Mouse (Mus musculus): ENCODE results near the gene Mall. TPM values are rescaled to one million over a fixed set of nuclear protein-coding genes. Genes with fewer than 3 reads are reported as not detected.

Mall gene
- polyA plus RNA-seq, 1 experiment: 8.1 TPM

DNA sequence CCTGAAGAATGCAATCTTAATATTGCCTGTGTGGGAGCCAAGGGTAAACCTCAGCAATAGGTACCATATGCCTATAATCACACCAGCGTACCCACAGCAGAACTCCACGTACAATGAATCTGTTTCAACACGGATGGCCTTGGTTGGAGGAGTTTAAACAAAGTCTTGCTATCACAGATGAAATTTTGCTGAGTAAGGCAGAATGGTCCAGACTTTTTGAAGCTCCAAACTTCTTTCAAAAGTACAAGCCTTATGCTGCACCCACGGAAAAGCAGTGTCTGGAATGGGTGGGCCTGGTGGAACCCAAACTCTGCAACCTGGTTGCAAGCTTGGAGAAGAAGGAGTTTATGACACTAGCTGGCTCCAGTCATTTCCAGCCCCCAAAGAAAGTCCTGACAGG, 40.5 kb downstream of the Mall start:
- no peaks in the 10 kb centered on the region for H3K4me1 ChIP-seq (replicated peaks; ENCODE audit: control insufficient read depth, insufficient read depth, low read length)
- no peaks in the 10 kb centered on the region for H3K27me3 ChIP-seq (ENCODE audit: control insufficient read depth, insufficient read depth, low read length)
- H3K4me3 ChIP-seq (ENCODE audit: control insufficient read depth, insufficient read depth, low read length): no peak overlapping the region
- 90% methylated on average over 4 of the region's 4 CpGs for WGBS
- TF ChIP-seq CTCF (IDR thresholded peaks at IDR 0.05; ENCODE audit: borderline replicate concordance, control insufficient read depth, extremely low read depth, insufficient read depth, low read length, poor library complexity) (no peak), POLR2A (IDR thresholded peaks at IDR 0.05; ENCODE audit: control insufficient read depth, extremely low read depth, insufficient read depth, low read length, poor library complexity) (no peak)
- H3K27ac ChIP-seq (ENCODE audit: control insufficient read depth, insufficient read depth, low read length): no peak overlapping the region
- no peaks in the 10 kb centered on the region for H3K36me3 ChIP-seq (ENCODE audit: control insufficient read depth, insufficient read depth, low read length)
- no peak for DNase-seq

DNA sequence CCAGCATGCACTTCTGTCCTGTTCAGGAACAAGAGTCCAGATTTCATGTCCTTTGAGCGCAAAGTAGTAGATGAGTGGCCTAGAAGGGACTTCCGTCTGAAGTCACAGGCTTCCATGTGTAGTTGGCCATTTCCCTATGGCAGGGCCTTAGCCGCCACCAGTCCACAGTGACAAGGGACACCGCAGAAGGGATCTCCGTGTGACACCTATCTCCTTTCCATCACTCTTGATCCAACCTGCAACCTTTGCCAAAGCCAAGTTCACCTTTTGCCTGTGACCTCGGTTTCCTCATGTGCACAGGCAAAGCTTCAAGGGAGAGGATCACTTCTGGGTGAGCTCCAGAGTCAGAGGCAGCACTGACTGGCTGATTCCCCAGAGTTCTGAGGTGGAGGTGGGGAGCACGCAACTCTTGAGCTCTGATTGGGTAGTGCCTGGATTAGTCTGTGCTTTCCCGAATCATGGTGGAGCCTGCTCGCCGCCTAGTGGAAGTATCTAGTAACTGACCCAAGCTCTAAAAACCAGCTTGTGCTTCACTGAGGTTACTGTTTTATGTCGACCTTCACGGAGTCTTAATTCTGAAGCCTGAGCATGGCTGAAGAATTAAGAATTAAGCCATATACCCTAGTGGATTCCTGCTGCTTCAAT, 45.9 kb downstream of the Mall start:
- H3K27me3 ChIP-seq (ENCODE audit: control insufficient read depth, insufficient read depth, low read length): no peaks in the 10 kb centered on the region
- H3K36me3 ChIP-seq (ENCODE audit: control insufficient read depth, insufficient read depth, low read length): no peaks in the 10 kb centered on the region
- no peak overlapping the region for H3K4me3 ChIP-seq (ENCODE audit: control insufficient read depth, insufficient read depth, low read length)
- 43% methylated on average over 12 of the region's 12 CpGs for WGBS
- H3K27ac ChIP-seq (ENCODE audit: control insufficient read depth, insufficient read depth, low read length): no peak overlapping the region
- no peaks in the 10 kb centered on the region for H3K4me1 ChIP-seq (replicated peaks; ENCODE audit: control insufficient read depth, insufficient read depth, low read length)
- DNase-seq: peak; percentile 41
- TF ChIP-seq POLR2A (IDR thresholded peaks at IDR 0.05; ENCODE audit: control insufficient read depth, extremely low read depth, insufficient read depth, low read length, poor library complexity): no peak
- no peak for TF ChIP-seq CTCF (IDR thresholded peaks at IDR 0.05; ENCODE audit: borderline replicate concordance, control insufficient read depth, extremely low read depth, insufficient read depth, low read length, poor library complexity)

DNA sequence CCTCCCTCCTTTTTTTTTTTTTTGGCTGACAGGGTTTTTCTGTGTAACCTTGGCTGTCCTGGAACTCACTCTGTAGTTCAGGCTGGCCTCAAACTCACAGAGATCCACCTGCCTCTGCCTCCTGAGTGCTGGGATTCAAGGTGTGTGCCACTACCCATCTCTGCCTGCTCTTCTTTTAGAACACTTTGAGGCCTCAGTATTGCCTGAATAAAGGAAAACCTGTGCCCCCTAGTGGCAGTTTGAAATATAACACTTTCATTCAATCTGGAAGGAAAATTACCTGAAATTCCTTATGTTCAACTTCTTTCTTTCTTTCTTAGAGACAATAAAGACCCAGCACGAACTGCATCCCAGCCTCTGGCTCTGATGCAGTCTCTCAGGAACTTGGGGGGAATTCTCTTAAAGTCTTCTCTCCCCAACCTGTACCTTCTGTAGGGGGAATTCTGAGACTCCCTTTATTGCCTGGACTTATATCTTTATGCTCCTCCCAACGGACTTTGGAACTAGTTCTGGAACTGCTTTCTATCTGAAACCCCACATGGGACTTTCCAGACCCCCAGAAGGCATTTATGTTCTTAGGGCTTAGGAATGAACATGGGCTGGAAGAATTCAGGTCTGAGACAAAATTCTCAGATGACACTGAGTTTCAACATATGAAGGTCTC, 61.8 kb downstream of the Mall start:
- peak; percentile 33 for DNase-seq
- no peaks in the 10 kb centered on the region for H3K36me3 ChIP-seq (ENCODE audit: control insufficient read depth, insufficient read depth, low read length)
- WGBS: 27% methylated on average over 2 of the region's 2 CpGs

DNA sequence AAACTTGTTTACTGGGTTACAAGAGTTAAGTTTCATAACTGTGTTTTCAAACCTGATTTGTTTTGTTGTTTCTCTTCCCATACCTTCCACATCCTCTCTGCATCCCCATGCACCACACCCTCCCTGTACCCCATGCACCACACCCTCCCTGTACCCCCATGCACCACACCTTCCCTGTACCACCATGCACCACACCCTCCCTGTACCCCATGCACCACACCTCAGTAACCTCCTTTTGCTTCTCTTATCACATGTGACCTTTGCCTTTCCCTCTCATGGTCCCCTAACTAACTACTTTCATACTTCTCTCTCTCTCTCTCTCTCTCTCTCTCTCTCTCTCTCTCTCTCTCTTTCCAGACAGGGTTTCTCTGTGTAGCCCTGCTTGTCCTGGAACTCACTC, 62.7 kb downstream of the Mall start:
- DNase-seq: no peak
- H3K27me3 ChIP-seq (ENCODE audit: control insufficient read depth, insufficient read depth, low read length): no peaks in the 10 kb centered on the region
- no peaks in the 10 kb centered on the region for H3K36me3 ChIP-seq (ENCODE audit: control insufficient read depth, insufficient read depth, low read length)
- no peak overlapping the region for H3K4me3 ChIP-seq (ENCODE audit: control insufficient read depth, insufficient read depth, low read length)
- TF ChIP-seq CTCF (IDR thresholded peaks at IDR 0.05; ENCODE audit: borderline replicate concordance, control insufficient read depth, extremely low read depth, insufficient read depth, low read length, poor library complexity) (no peak), POLR2A (IDR thresholded peaks at IDR 0.05; ENCODE audit: control insufficient read depth, extremely low read depth, insufficient read depth, low read length, poor library complexity) (no peak)
- no peaks in the 10 kb centered on the region for H3K4me1 ChIP-seq (replicated peaks; ENCODE audit: control insufficient read depth, insufficient read depth, low read length)
- no peak overlapping the region for H3K27ac ChIP-seq (ENCODE audit: control insufficient read depth, insufficient read depth, low read length)

More for the DNA sequence above, 61.8 kb downstream of the Mall start:
- Histone ChIP-seq H3K27ac (ENCODE audit: control insufficient read depth, insufficient read depth, low read length) (no peak overlapping the region), H3K4me1 (replicated peaks; ENCODE audit: control insufficient read depth, insufficient read depth, low read length) (no peaks in the 10 kb centered on the region), H3K4me3 (ENCODE audit: control insufficient read depth, insufficient read depth, low read length) (no peak overlapping the region), H3K27me3 (ENCODE audit: control insufficient read depth, insufficient read depth, low read length) (no peaks in the 10 kb centered on the region)
- no peak for TF ChIP-seq POLR2A (IDR thresholded peaks at IDR 0.05; ENCODE audit: control insufficient read depth, extremely low read depth, insufficient read depth, low read length, poor library complexity)
- TF ChIP-seq CTCF (IDR thresholded peaks at IDR 0.05; ENCODE audit: borderline replicate concordance, control insufficient read depth, extremely low read depth, insufficient read depth, low read length, poor library complexity): no peak

DNA sequence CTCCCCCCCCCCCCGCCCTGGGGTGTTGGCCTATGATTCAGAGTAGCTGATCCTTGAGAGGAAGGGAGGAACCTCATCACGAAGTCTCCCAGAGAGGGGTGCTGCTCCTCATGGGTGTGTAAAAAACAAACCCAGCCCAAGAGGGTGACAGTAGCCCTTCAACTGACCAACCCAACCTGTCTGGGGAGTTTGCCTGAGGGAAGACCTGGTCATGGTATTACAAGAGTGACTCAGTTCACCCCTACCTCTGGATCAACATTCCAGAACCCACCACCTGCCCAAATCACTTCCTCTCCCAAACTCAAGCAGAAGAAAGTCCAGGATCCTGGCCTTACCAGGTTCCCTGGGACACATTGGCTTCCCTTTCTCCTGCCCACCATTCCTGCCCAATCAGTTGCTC, 67.0 kb downstream of the Mall start:
- WGBS: 33% methylated on average over 2 of the region's 2 CpGs
- no peaks in the 10 kb centered on the region for H3K36me3 ChIP-seq (ENCODE audit: control insufficient read depth, insufficient read depth, low read length)
- no peak overlapping the region for H3K4me3 ChIP-seq (ENCODE audit: control insufficient read depth, insufficient read depth, low read length)
- H3K27me3 ChIP-seq (ENCODE audit: control insufficient read depth, insufficient read depth, low read length): no peaks in the 10 kb centered on the region
- TF ChIP-seq POLR2A (IDR thresholded peaks at IDR 0.05; ENCODE audit: control insufficient read depth, extremely low read depth, insufficient read depth, low read length, poor library complexity) (no peak), CTCF (IDR thresholded peaks at IDR 0.05; ENCODE audit: borderline replicate concordance, control insufficient read depth, extremely low read depth, insufficient read depth, low read length, poor library complexity) (no peak)
- H3K27ac ChIP-seq (ENCODE audit: control insufficient read depth, insufficient read depth, low read length): no peak overlapping the region
- no peaks in the 10 kb centered on the region for H3K4me1 ChIP-seq (replicated peaks; ENCODE audit: control insufficient read depth, insufficient read depth, low read length)
- no peak for DNase-seq

DNA sequence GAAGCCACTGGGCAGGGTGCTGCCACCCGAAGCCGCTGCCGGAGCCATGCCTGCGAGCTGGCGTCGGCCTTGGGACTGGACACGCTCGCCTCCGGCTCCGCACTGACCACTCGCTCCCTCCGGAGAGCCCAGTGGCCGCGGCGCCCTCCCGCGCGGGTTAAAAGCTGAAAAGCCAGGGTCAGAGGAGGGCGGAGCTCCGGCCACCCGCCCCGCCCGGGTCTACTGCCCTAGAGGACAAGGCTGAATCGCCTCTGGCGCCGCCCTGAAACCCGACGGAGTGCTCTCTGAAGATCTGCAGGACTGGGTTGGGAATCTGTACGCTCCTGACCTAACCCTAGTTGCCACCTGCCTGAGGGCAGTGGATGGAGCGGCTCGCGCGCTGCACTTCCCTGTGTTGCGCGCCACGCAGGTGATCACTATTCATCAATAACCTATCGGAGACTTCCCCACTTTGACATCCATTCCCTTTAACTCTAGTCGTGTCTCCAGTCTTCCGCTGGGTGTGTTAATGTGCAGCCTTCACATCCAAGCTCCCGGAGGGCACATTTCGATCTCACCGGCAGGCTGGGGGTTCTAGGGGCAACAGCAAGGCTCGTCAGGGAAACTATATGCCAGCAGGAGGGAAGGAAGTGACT, 73.5 kb downstream of the Mall start, which contains the start of gene Mal:
Gene Mal (minus strand): TSS at position 610 of the 635 bp plus-strand sequence.
- Histone ChIP-seq H3K36me3 (ENCODE audit: control insufficient read depth, insufficient read depth, low read length) (no peaks in the 10 kb centered on the region), H3K27ac (ENCODE audit: control insufficient read depth, insufficient read depth, low read length) (no peak within 1 kb of the TSS), H3K4me3 (ENCODE audit: control insufficient read depth, insufficient read depth, low read length) (no peak within 1 kb of the TSS), H3K27me3 (ENCODE audit: control insufficient read depth, insufficient read depth, low read length) (peaks cover 9% of the 10 kb centered on the region), H3K4me1 (replicated peaks; ENCODE audit: control insufficient read depth, insufficient read depth, low read length) (no peaks in the 10 kb centered on the region)
- TF ChIP-seq POLR2A (IDR thresholded peaks at IDR 0.05; ENCODE audit: control insufficient read depth, extremely low read depth, insufficient read depth, low read length, poor library complexity): no peak
- TF ChIP-seq CTCF (IDR thresholded peaks at IDR 0.05; ENCODE audit: borderline replicate concordance, control insufficient read depth, extremely low read depth, insufficient read depth, low read length, poor library complexity): no peak
- 4% methylated on average over 43 of the region's 43 CpGs for WGBS
- DNase-seq: no peak
